Mouse (Mus musculus): ENCODE data around the gene Krtap5-4.
"Not testable (repeated sequence)": the region's sequence is repeated elsewhere in the genome, so short reads cannot be mapped to it uniquely, and the experiment has no call there.

- not testable (repeated sequence) for TF ChIP-seq CTCF (IDR thresholded peaks at IDR 0.05; ENCODE audit: insufficient read depth, low read length); POLR2A (IDR thresholded peaks at IDR 0.05; ENCODE audit: borderline replicate concordance, extremely low read depth, low read depth, low read length)
Observed at GRCm38 (mm10) chr7:142303929-142304328, 580 bp downstream of the Krtap5-4 start.
